Mouse (Mus musculus): Measurements from ENCODE around the gene Gpam. TPM values are rescaled to one million over a fixed set of nuclear protein-coding genes. Genes with fewer than 3 reads are reported as not detected.
"Not testable (repeated sequence)": the region's sequence is repeated elsewhere in the genome, so short reads cannot be mapped to it uniquely, and the experiment has no call there.

The Gpam gene
- polyA plus RNA-seq (2014; fragmentation: Nextera tagmentation; extraction: Ambion mirVana) = 23.6 and 27.1 TPM in 2 replicates

- peaks cover 15% of the 10 kb centered on the region for H3K4me1 ChIP-seq (ENCODE audit: control insufficient read depth, insufficient read depth, low read length)
- H3K27me3 ChIP-seq (ENCODE audit: control insufficient read depth, insufficient read depth, low read length) = no peaks in the 10 kb centered on the region
- WGBS = 75% methylated on average over 11 of the region's 11 CpGs
- H3K9ac ChIP-seq (ENCODE audit: low read length) = no peak within 1 kb of the TSS
- no peak within 1 kb of the TSS for H3K4me2 ChIP-seq
- H3K4me3 ChIP-seq (ENCODE audit: low read depth, low read length) = no peak within 1 kb of the TSS
- no peaks in the 10 kb centered on the region for H3K36me3 ChIP-seq (ENCODE audit: control insufficient read depth, insufficient read depth, low read length)
- H3K9me3 ChIP-seq (ENCODE audit: control insufficient read depth, low read length) = peaks cover 3% of the 10 kb centered on the region; the same call in 1 of the 2 replicates
- ATAC-seq (ENCODE audit: low FRiP score) (no peak), DNase-seq (ENCODE audit: low spot score, missing footprints) (no peak)
- H3K27ac ChIP-seq (ENCODE audit: low read depth, low read length) = no peak within 1 kb of the TSS
Observed at GRCm38 (mm10) chr19:55127072-55127718, at the start of gene Gpam. TSS of gene Gpam (minus strand) at chr19:55127238.

GRCm38 (mm10) chr19:55171585-55171984 is 44.5 kb upstream of the Gpam start:
- no peak overlapping the region for H3K4me2 ChIP-seq
- no peak for DNase-seq (ENCODE audit: low spot score, missing footprints)
- H3K27ac ChIP-seq (ENCODE audit: low read depth, low read length) = no peak overlapping the region
- H3K4me3 ChIP-seq (ENCODE audit: low read depth, low read length) = no peak overlapping the region
- H3K4me1 ChIP-seq (ENCODE audit: control insufficient read depth, insufficient read depth, low read length) = no peaks in the 10 kb centered on the region
- peaks cover 3% of the 10 kb centered on the region; the same call in 1 of the 2 replicates for H3K9me3 ChIP-seq (ENCODE audit: control insufficient read depth, low read length)
- 90% methylated on average over 1 of the region's 1 CpGs for WGBS
- H3K9ac ChIP-seq (ENCODE audit: low read length) = no peak overlapping the region
- no peak for ATAC-seq (ENCODE audit: low FRiP score)
- no peaks in the 10 kb centered on the region for H3K36me3 ChIP-seq (ENCODE audit: control insufficient read depth, insufficient read depth, low read length)
- H3K27me3 ChIP-seq (ENCODE audit: control insufficient read depth, insufficient read depth, low read length) = no peaks in the 10 kb centered on the region

GRCm38 (mm10) chr19:55170399-55170798 is 43.4 kb upstream of the Gpam start:
- Histone ChIP-seq H3K4me1 (ENCODE audit: control insufficient read depth, insufficient read depth, low read length) (no peaks in the 10 kb centered on the region), H3K4me2 (no peak overlapping the region), H3K27me3 (ENCODE audit: control insufficient read depth, insufficient read depth, low read length) (no peaks in the 10 kb centered on the region), H3K4me3 (ENCODE audit: low read depth, low read length) (no peak overlapping the region), H3K36me3 (ENCODE audit: control insufficient read depth, insufficient read depth, low read length) (no peaks in the 10 kb centered on the region), H3K9ac (ENCODE audit: low read length) (no peak overlapping the region), H3K9me3 (ENCODE audit: control insufficient read depth, low read length) (peaks cover 3% of the 10 kb centered on the region; the same call in 1 of the 2 replicates), H3K27ac (ENCODE audit: low read depth, low read length) (no peak overlapping the region)
- no peak for DNase-seq (ENCODE audit: low spot score, missing footprints)
- no peak for ATAC-seq (ENCODE audit: low FRiP score)

- not testable (repeated sequence) for DNase-seq (ENCODE audit: low spot score, missing footprints); H3K9me3 ChIP-seq (ENCODE audit: control insufficient read depth, low read length); ATAC-seq (ENCODE audit: low FRiP score); H3K4me1 ChIP-seq (ENCODE audit: control insufficient read depth, insufficient read depth, low read length); H3K27ac ChIP-seq (ENCODE audit: low read depth, low read length); H3K4me2 ChIP-seq; H3K4me3 ChIP-seq (ENCODE audit: low read depth, low read length); H3K27me3 ChIP-seq (ENCODE audit: control insufficient read depth, insufficient read depth, low read length); H3K9ac ChIP-seq (ENCODE audit: low read length); H3K36me3 ChIP-seq (ENCODE audit: control insufficient read depth, insufficient read depth, low read length)
- WGBS = 92% methylated on average over 8 of the region's 8 CpGs
Observed at GRCm38 (mm10) chr19:55169236-55169729, 42.2 kb upstream of the Gpam start.

- ATAC-seq (ENCODE audit: low FRiP score) (no peak), DNase-seq (ENCODE audit: low spot score, missing footprints) (no peak)
- Histone ChIP-seq H3K4me2 (no peak overlapping the region), H3K27ac (ENCODE audit: low read depth, low read length) (no peak overlapping the region), H3K4me3 (ENCODE audit: low read depth, low read length) (no peak overlapping the region), H3K9ac (ENCODE audit: low read length) (no peak overlapping the region), H3K9me3 (ENCODE audit: control insufficient read depth, low read length) (peaks cover 3% of the 10 kb centered on the region; the same call in 1 of the 2 replicates), H3K36me3 (ENCODE audit: control insufficient read depth, insufficient read depth, low read length) (no peaks in the 10 kb centered on the region), H3K4me1 (ENCODE audit: control insufficient read depth, insufficient read depth, low read length) (no peaks in the 10 kb centered on the region), H3K27me3 (ENCODE audit: control insufficient read depth, insufficient read depth, low read length) (no peaks in the 10 kb centered on the region)
- 76% methylated on average over 6 of the region's 6 CpGs for WGBS
Observed at GRCm38 (mm10) chr19:55168360-55168759, 41.3 kb upstream of the Gpam start.

- no peaks in the 10 kb centered on the region for H3K27me3 ChIP-seq (ENCODE audit: control insufficient read depth, insufficient read depth, low read length)
- ATAC-seq (ENCODE audit: low FRiP score) (no peak), DNase-seq (ENCODE audit: low spot score, missing footprints) (no peak)
- 68% methylated on average over 2 of the region's 2 CpGs for WGBS
- no peak overlapping the region for H3K4me2 ChIP-seq
- no peaks in the 10 kb centered on the region for H3K36me3 ChIP-seq (ENCODE audit: control insufficient read depth, insufficient read depth, low read length)
- peaks cover 3% of the 10 kb centered on the region; the same call in 1 of the 2 replicates for H3K9me3 ChIP-seq (ENCODE audit: control insufficient read depth, low read length)
- no peak overlapping the region for H3K27ac ChIP-seq (ENCODE audit: low read depth, low read length)
- H3K9ac ChIP-seq (ENCODE audit: low read length) = no peak overlapping the region
- no peak overlapping the region for H3K4me3 ChIP-seq (ENCODE audit: low read depth, low read length)
- H3K4me1 ChIP-seq (ENCODE audit: control insufficient read depth, insufficient read depth, low read length) = no peaks in the 10 kb centered on the region
Observed at GRCm38 (mm10) chr19:55167741-55168140, 40.7 kb upstream of the Gpam start.

GRCm38 (mm10) chr19:55166741-55167140 is 39.7 kb upstream of the Gpam start:
- no peaks in the 10 kb centered on the region for H3K27me3 ChIP-seq (ENCODE audit: control insufficient read depth, insufficient read depth, low read length)
- H3K4me3 ChIP-seq (ENCODE audit: low read depth, low read length) = no peak overlapping the region
- 88% methylated on average over 2 of the region's 2 CpGs for WGBS
- ATAC-seq (ENCODE audit: low FRiP score) = no peak
- no peaks in the 10 kb centered on the region for H3K36me3 ChIP-seq (ENCODE audit: control insufficient read depth, insufficient read depth, low read length)
- DNase-seq (ENCODE audit: low spot score, missing footprints) = no peak
- no peak overlapping the region for H3K9ac ChIP-seq (ENCODE audit: low read length)
- H3K4me1 ChIP-seq (ENCODE audit: control insufficient read depth, insufficient read depth, low read length) = no peaks in the 10 kb centered on the region
- H3K4me2 ChIP-seq = no peak overlapping the region
- H3K27ac ChIP-seq (ENCODE audit: low read depth, low read length) = no peak overlapping the region
- peaks cover 3% of the 10 kb centered on the region; the same call in 1 of the 2 replicates for H3K9me3 ChIP-seq (ENCODE audit: control insufficient read depth, low read length)

- Histone ChIP-seq H3K27me3 (ENCODE audit: control insufficient read depth, insufficient read depth, low read length) (no peaks in the 10 kb centered on the region), H3K9ac (ENCODE audit: low read length) (no peak overlapping the region), H3K4me1 (ENCODE audit: control insufficient read depth, insufficient read depth, low read length) (no peaks in the 10 kb centered on the region), H3K4me3 (ENCODE audit: low read depth, low read length) (no peak overlapping the region), H3K36me3 (ENCODE audit: control insufficient read depth, insufficient read depth, low read length) (no peaks in the 10 kb centered on the region), H3K4me2 (no peak overlapping the region), H3K9me3 (ENCODE audit: control insufficient read depth, low read length) (peaks cover 3% of the 10 kb centered on the region; the same call in 1 of the 2 replicates), H3K27ac (ENCODE audit: low read depth, low read length) (no peak overlapping the region)
- WGBS = 82% methylated on average over 4 of the region's 4 CpGs
- no peak for ATAC-seq (ENCODE audit: low FRiP score)
- DNase-seq (ENCODE audit: low spot score, missing footprints) = no peak
Observed at GRCm38 (mm10) chr19:55165954-55166353, 38.9 kb upstream of the Gpam start.

GRCm38 (mm10) chr19:55165183-55165865 is 38.3 kb upstream of the Gpam start:
- no peak overlapping the region for H3K4me3 ChIP-seq (ENCODE audit: low read depth, low read length)
- no peak for DNase-seq (ENCODE audit: low spot score, missing footprints)
- no peaks in the 10 kb centered on the region for H3K36me3 ChIP-seq (ENCODE audit: control insufficient read depth, insufficient read depth, low read length)
- 73% methylated on average over 1 of the region's 1 CpGs for whole genome bisulfite sequencing
- H3K27ac ChIP-seq (ENCODE audit: low read depth, low read length) = no peak overlapping the region
- peaks cover 3% of the 10 kb centered on the region; the same call in 1 of the 2 replicates for H3K9me3 ChIP-seq (ENCODE audit: control insufficient read depth, low read length)
- H3K27me3 ChIP-seq (ENCODE audit: control insufficient read depth, insufficient read depth, low read length) = no peaks in the 10 kb centered on the region
- H3K4me1 ChIP-seq (ENCODE audit: control insufficient read depth, insufficient read depth, low read length) = no peaks in the 10 kb centered on the region
- H3K4me2 ChIP-seq = no peak overlapping the region
- H3K9ac ChIP-seq (ENCODE audit: low read length) = no peak overlapping the region
- no peak for ATAC-seq (ENCODE audit: low FRiP score)
